Mouse (Mus musculus) hindbrain, embryonic 16.5 days (tissue): ENCODE measurements at regions not wholly inside any gene's neighbourhood (a gene's known extent, or its start where the extent isn't known, plus 50 kb on each side); places are given as distances from the start of the nearest gene placed in this dataset.
"Not testable (repeated sequence)": the region's sequence is repeated elsewhere in the genome, so short reads cannot be mapped to it uniquely, and the experiment has no call there.

Source experiments
- ATAC-seq: fragments of 200-750 bp; cut with Nextera tagmentation; 2 replicates; pipeline ENCODE4 v1.8.0; 2017; ENCODE audit warnings: moderate TSS enrichment, moderate library complexity
- H3K27ac ChIP-seq: fragments of 300-500 bp; sonication (generic); 2 replicates; pipeline ENCODE4 v1.5.1; 2014; ENCODE audit warnings: low read depth, mild to moderate bottlenecking, control low read depth, low read length, moderate library complexity
- H3K27me3 ChIP-seq: fragments of 300-500 bp; sonication (generic); replicated peaks from 2 replicates; pipeline ENCODE4 v1.6.1; 2014; ENCODE audit warnings: low read length; ENCODE audit not compliant: control insufficient read depth, insufficient read depth
- H3K36me3 ChIP-seq: fragments of 300-500 bp; sonication (generic); 2 replicates; pipeline ENCODE4 v1.6.1; 2014; ENCODE audit warnings: mild to moderate bottlenecking, low read length, moderate library complexity, mixed read lengths; ENCODE audit not compliant: control insufficient read depth, insufficient read depth
- H3K4me1 ChIP-seq: fragments of 300-500 bp; sonication (generic); 2 replicates; pipeline ENCODE4 v1.6.1; 2014; ENCODE audit warnings: low read depth, low read length; ENCODE audit not compliant: control insufficient read depth, insufficient read depth
- H3K4me2 ChIP-seq: fragments of 300-500 bp; sonication (generic); 2 replicates; pipeline ENCODE4 v1.6.1; 2014; ENCODE audit warnings: mild to moderate bottlenecking, low read length, control low read depth, moderate library complexity
- H3K4me3 ChIP-seq: fragments of 300-500 bp; sonication (generic); 2 replicates; pipeline ENCODE4 v1.5.1; 2014; ENCODE audit warnings: mild to moderate bottlenecking, low read length, control low read depth, moderate library complexity
- H3K9ac ChIP-seq: fragments of 300-500 bp; sonication (generic); 2 replicates; pipeline ENCODE4 v1.6.1; 2014; ENCODE audit warnings: low read depth, mild to moderate bottlenecking, control low read depth, low read length, moderate library complexity
- H3K9me3 ChIP-seq: fragments of 300-500 bp; sonication (generic); 2 replicates; pipeline ENCODE4 v1.6.1; 2014; ENCODE audit warnings: mild to moderate bottlenecking, low read length, moderate library complexity; ENCODE audit not compliant: control insufficient read depth
- WGBS: fragments of 180-500 bp; shearing (Covaris S2); extraction: QIAGEN DNeasy Blood & Tissue Kit; methylation state at CpG from one replicate; pipeline ENCODE4 v1.1.7; 2014; 5-methylcytosine and 5-hydroxymethylcytosine counted together

DNA sequence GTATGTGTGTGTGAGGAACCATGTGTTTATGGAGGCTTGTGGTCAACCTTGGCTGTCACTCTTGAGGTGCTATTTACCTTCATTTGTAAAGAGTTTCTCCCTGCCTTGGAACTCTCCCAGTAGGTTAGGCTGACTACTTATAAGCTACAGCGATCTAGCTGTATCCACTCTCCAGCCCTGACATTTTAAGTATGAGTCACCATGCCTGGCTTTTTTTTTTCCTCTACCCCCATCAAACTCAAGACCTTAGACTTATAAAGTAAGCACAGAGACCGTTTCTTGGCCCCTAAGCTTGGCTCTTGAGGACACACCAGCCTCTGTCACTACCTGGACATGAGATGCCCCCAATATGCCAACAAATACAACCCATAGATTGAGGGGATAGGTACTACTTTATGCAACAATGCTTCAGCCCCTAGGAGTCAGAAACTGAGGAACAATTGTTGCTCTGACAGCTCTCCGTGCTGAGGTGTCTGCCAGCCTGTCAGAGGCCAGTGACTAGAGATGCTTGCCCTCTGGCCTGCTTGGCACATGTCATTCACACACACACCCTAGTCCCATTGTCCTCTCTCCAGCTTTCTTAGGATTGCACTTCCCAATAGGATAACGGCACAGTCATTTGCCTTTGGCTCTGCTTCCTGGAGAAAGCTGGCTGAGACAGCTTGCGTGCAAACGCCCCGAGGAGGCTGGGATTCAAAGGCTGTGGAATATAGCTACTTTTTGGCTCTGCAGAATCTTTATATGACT, 193.8 kb upstream of the Prok2 start:
- ATAC-seq, result no peak
- WGBS, result 69% methylated on average over 7 of the region's 7 CpGs
- no peaks in the 10 kb centered on the region for H3K27me3 ChIP-seq

DNA sequence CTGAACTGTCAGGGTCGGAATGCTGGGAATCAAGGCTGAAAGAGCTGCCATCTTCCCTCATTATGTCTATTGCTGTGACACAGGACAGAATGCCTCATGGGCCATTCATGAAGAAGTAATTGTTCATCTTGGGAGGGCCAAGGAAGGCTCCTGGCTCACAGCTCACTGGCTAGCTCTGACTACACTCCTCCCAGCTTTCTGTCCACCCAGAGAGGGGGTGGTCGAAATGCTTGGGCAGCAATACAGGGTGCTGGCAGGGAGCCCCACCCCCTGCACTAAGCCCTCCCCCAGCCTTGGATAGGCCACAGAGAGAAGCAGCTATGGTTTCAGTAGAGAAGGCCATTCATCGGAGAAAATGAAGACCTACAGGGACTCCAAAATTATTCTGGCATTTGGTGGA, 192.2 kb upstream of the Prok2 start:
- ATAC-seq, result no peak
- Histone ChIP-seq H3K27ac (no peak overlapping the region), H3K4me2 (no peak overlapping the region), H3K36me3 (no peaks in the 10 kb centered on the region), H3K27me3 (no peaks in the 10 kb centered on the region), H3K4me1 (no peaks in the 10 kb centered on the region), H3K4me3 (no peak overlapping the region), H3K9ac (no peak overlapping the region), H3K9me3 (no peaks in the 10 kb centered on the region)
- WGBS, result 74% methylated on average over 3 of the region's 3 CpGs

More for the DNA sequence above, 193.8 kb upstream of the Prok2 start:
- Histone ChIP-seq H3K27ac (no peak overlapping the region), H3K9me3 (no peaks in the 10 kb centered on the region), H3K36me3 (no peaks in the 10 kb centered on the region), H3K4me3 (no peak overlapping the region), H3K4me1 (no peaks in the 10 kb centered on the region), H3K9ac (no peak overlapping the region), H3K4me2 (no peak overlapping the region)

DNA sequence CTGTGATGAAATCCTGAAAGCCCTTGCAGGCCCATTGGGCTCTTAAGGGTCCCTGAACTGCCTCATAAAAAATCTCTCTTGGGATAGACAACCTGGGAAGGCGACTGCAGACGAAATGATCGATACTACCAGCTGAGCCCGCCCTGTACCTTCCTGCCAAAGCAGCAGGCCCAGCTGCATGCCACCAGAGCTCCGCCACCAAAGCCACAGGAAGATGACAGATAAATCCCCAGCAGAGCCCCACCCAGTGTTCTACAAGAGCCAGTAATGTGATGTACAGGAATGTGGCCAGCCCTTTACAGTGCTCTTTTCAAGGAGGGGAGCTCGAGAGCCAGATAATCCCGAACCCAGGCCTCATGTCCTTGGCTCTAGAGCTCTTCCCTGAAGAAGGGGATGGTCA, 183.7 kb upstream of the Prok2 start:
- H3K27me3 ChIP-seq, result no peaks in the 10 kb centered on the region
- no peak overlapping the region for H3K4me2 ChIP-seq
- no peaks in the 10 kb centered on the region for H3K36me3 ChIP-seq
- ATAC-seq, result no peak
- no peak overlapping the region for H3K9ac ChIP-seq
- 71% methylated on average over 7 of the region's 7 CpGs for WGBS
- H3K9me3 ChIP-seq, result no peaks in the 10 kb centered on the region
- H3K4me1 ChIP-seq, result no peaks in the 10 kb centered on the region
- no peak overlapping the region for H3K4me3 ChIP-seq
- no peak overlapping the region for H3K27ac ChIP-seq

DNA sequence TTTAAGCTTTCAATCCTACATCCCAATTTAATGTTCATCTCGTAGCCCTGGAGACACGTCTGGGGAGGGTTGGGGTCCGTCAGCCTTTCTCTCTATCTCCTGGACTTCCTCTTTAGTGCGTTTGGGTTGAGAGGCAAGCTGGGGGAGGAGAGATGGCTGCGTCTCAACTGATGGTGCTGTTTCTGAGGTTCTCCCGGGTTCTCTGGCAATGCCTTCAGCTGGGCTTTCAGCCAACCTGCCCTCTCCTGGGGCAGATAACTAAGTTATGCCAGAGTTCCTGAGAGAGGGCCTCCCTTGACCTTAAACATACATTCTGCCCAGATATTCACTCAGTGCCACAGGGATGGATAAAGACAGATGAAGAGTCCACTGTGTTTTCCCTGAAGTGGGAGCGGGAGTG, 183.3 kb upstream of the Prok2 start:
- no peak overlapping the region for H3K4me2 ChIP-seq
- H3K9me3 ChIP-seq, result no peaks in the 10 kb centered on the region
- no peaks in the 10 kb centered on the region for H3K36me3 ChIP-seq
- 59% methylated on average over 7 of the region's 7 CpGs for WGBS
- no peak overlapping the region for H3K27ac ChIP-seq
- ATAC-seq, result no peak
- H3K9ac ChIP-seq, result no peak overlapping the region
- H3K27me3 ChIP-seq, result no peaks in the 10 kb centered on the region
- no peak overlapping the region for H3K4me3 ChIP-seq
- no peaks in the 10 kb centered on the region for H3K4me1 ChIP-seq

DNA sequence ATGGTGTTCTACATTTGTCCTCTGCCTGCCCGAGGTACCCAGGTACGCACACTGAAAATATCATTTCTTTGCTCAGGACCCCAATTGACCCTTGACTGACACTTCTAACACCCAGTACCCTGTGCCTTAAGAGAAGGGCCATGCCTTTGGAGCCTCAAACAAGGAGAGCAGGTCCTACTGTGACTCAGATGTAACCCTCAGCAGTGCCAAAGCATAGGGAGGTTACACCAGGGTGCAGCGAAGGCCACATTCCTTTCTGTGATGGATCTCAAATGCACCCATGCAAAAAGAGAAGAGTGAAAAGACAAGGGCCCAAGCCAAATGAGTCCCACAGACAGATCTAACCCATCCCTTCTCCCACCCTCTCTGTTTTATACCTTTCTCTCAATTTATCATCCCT, 181.9 kb upstream of the Prok2 start:
- Histone ChIP-seq H3K27ac (no peak overlapping the region), H3K9me3 (no peaks in the 10 kb centered on the region), H3K27me3 (no peaks in the 10 kb centered on the region), H3K36me3 (no peaks in the 10 kb centered on the region), H3K4me3 (no peak overlapping the region), H3K4me2 (no peak overlapping the region), H3K4me1 (no peaks in the 10 kb centered on the region), H3K9ac (no peak overlapping the region)
- WGBS, result 87% methylated on average over 3 of the region's 3 CpGs
- ATAC-seq, result no peak

DNA sequence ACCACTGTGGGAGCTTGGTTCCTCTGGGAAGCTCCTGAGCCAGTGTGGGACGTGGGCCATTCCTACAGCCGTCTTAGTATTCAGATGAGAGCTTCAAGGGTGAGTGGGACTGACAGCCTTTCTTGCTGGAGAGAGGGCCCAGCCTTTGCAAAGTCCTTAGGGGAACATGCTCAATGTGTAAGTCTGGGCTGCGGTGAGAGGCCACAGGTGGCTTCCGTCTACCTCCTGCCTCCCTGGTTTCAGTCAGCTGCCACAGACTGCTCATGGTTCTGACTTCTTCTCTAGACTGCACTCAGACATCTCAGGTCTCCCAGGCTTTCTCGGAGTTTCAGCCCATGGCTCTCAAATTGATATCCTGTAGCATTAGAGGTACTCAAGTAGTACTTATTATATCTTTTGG, 179.0 kb upstream of the Prok2 start:
- Histone ChIP-seq H3K4me3 (no peak overlapping the region), H3K27me3 (no peaks in the 10 kb centered on the region), H3K36me3 (no peaks in the 10 kb centered on the region), H3K9ac (no peak overlapping the region), H3K9me3 (no peaks in the 10 kb centered on the region), H3K4me1 (no peaks in the 10 kb centered on the region), H3K27ac (no peak overlapping the region), H3K4me2 (no peak overlapping the region)
- ATAC-seq, result no peak
- WGBS, result 79% methylated on average over 5 of the region's 5 CpGs

DNA sequence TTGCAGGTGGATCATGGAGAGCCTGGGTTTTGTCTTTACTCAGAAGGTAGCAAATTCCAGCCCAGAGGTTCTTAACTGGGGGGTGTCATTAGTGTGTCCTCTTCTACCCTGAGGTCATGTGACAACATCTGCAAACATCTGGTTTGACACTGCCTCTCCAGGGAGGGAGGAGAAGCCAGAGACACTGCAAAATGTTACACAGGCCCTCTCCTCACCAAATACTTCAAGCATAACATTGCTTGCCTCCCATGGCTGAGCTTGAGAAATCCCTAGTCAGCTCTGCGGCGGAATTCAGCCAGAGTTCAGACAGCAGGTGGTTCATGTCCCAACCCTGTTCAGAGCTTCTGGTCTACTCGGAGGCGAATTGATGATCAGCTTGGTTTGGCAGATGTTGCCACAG, 178.4 kb upstream of the Prok2 start:
- no peak overlapping the region for H3K9ac ChIP-seq
- no peak overlapping the region for H3K27ac ChIP-seq
- H3K4me3 ChIP-seq, result no peak overlapping the region
- H3K36me3 ChIP-seq, result no peaks in the 10 kb centered on the region
- no peaks in the 10 kb centered on the region for H3K27me3 ChIP-seq
- H3K9me3 ChIP-seq, result no peaks in the 10 kb centered on the region
- no peaks in the 10 kb centered on the region for H3K4me1 ChIP-seq
- no peak for ATAC-seq
- H3K4me2 ChIP-seq, result no peak overlapping the region
- WGBS, result 55% methylated on average over 4 of the region's 4 CpGs

DNA sequence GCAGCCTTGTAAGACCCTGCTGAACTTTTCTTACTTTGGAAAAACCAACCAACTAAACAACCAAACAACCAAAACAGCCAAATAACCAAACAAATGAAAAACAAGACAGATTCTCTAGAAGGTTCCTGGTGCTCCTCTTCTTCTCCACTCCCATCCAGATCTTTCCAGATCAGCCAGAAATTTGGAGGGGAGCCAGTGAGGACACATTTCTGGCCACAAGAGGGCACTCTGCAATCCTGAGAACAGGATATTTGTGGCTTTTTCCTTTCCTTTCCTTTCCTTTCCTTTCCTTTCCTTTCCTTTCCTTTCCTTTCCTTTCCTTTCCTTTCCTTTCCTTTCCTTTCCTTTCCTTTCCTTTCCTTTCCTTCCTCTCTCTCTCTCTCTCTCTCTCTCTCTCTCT, 177.9 kb upstream of the Prok2 start:
- not testable (repeated sequence) for H3K4me2 ChIP-seq, H3K9ac ChIP-seq, H3K4me1 ChIP-seq, ATAC-seq, H3K9me3 ChIP-seq, H3K27me3 ChIP-seq, H3K36me3 ChIP-seq, H3K4me3 ChIP-seq, H3K27ac ChIP-seq

DNA sequence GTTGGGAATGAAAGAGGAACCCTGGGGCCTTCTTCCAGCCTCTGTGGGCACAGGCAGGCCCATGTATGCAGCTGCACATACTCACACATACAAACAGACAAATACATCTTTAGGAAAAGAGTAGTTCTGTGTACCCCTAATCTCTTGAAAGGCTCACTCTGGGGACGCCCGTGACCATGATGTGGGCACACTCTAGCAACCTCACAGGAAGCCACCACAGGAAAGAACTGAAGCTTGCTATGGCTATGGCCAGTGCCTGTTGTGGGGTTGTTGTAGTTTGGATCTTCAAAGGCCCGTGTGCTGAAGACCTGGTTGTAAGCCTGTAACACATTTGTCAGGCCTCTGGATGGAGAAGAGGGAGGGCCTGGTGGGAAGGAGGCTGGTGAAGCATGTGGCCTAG, 175.4 kb upstream of the Prok2 start:
- H3K9me3 ChIP-seq, result no peaks in the 10 kb centered on the region
- H3K36me3 ChIP-seq, result no peaks in the 10 kb centered on the region
- H3K27me3 ChIP-seq, result 0 out of 2 replicates have a peak, but pooled peaks cover 2% of the 10 kb centered on the region
- ATAC-seq, result no peak
- no peak overlapping the region for H3K9ac ChIP-seq
- no peaks in the 10 kb centered on the region for H3K4me1 ChIP-seq
- no peak overlapping the region for H3K4me2 ChIP-seq
- no peak overlapping the region for H3K27ac ChIP-seq
- H3K4me3 ChIP-seq, result no peak overlapping the region
- WGBS, result 75% methylated on average over 3 of the region's 3 CpGs

DNA sequence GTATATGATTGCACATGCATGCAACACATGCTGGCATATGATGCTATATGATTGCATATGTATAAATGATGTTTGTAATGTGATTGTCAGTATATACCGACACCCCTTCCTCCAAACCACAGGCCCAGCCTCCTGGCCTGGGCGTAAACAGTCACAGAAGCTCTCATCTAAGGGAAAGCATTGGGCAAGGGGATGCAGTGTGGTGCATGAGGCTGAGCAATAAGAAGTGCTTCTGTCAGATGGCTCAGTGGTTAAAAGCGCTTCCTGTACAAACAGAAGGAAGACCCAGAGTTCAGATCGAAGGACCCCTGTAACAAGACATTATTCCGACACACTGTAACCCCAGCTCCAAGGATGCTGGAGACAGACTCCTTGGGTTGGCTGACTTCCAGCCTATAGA, 175.0 kb upstream of the Prok2 start:
- Histone ChIP-seq H3K27ac (no peak overlapping the region), H3K27me3 (0 out of 2 replicates have a peak, but pooled peaks cover 4% of the 10 kb centered on the region), H3K4me3 (no peak overlapping the region), H3K36me3 (no peaks in the 10 kb centered on the region), H3K4me2 (no peak overlapping the region), H3K4me1 (no peaks in the 10 kb centered on the region), H3K9ac (no peak overlapping the region), H3K9me3 (no peaks in the 10 kb centered on the region)
- WGBS, result 81% methylated on average over 5 of the region's 5 CpGs
- ATAC-seq, result no peak
